Mouse (Mus musculus): Measurements from ENCODE around the gene Abracl. TPM values are rescaled to one million over a fixed set of nuclear protein-coding genes. Genes with fewer than 3 reads are reported as not detected.

Abracl gene
- polyA plus RNA-seq, 1 experiment from 2014 or later = 90.6 TPM

- H3K4me2 ChIP-seq (ENCODE audit: low read length) = no peak overlapping the region
- H3K36me3 ChIP-seq (ENCODE audit: control insufficient read depth, insufficient read depth, low read length) = 0 out of 2 replicates have a peak, but pooled peaks cover 13% of the 10 kb centered on the region
- no peaks in the 10 kb centered on the region for H3K4me1 ChIP-seq (ENCODE audit: control insufficient read depth, insufficient read depth, low read length)
- no peaks in the 10 kb centered on the region for H3K9me3 ChIP-seq (ENCODE audit: control insufficient read depth, low read length)
- no peak overlapping the region for H3K9ac ChIP-seq (replicated peaks; ENCODE audit: low read length)
- no peaks in the 10 kb centered on the region for H3K27me3 ChIP-seq (ENCODE audit: control insufficient read depth, insufficient read depth, low read length)
- WGBS = 73% methylated on average over 5 of the region's 5 CpGs
- no peak for ATAC-seq (ENCODE audit: low FRiP score, low TSS enrichment)
- H3K27ac ChIP-seq (replicated peaks; ENCODE audit: low read depth, low read length) = no peak overlapping the region
- no peak for DNase-seq
- H3K4me3 ChIP-seq (replicated peaks; ENCODE audit: low read depth, low read length) = no peak overlapping the region
Measured at GRCm38 (mm10) chr10:18011761-18012160, 11.3 kb downstream of the Abracl start.

DNA sequence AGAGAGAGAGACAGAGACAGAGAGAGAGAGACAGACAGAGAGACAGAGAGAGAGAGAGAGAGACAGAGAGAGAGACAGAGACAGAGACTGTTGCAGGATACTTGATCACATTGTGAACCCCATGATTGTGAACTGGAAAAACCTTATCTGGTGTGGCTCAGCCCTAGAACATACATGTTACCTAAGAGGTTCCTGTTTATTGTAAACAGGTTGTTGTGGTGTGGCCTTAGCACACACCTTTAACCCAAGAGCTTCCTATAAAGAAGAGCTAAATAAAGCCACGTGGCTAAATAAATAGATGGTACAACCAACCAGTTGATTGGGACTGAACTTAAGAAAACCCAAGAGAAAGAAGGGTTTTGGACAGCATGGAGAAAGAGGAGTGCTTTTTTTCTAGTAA is 13.3 kb downstream of the Abracl start:
- Histone ChIP-seq H3K9ac (replicated peaks; ENCODE audit: low read length) (no peak overlapping the region), H3K27ac (replicated peaks; ENCODE audit: low read depth, low read length) (no peak overlapping the region), H3K4me1 (ENCODE audit: control insufficient read depth, insufficient read depth, low read length) (no peaks in the 10 kb centered on the region), H3K27me3 (ENCODE audit: control insufficient read depth, insufficient read depth, low read length) (no peaks in the 10 kb centered on the region), H3K4me2 (ENCODE audit: low read length) (no peak overlapping the region), H3K4me3 (replicated peaks; ENCODE audit: low read depth, low read length) (no peak overlapping the region), H3K36me3 (ENCODE audit: control insufficient read depth, insufficient read depth, low read length) (0 out of 2 replicates have a peak, but pooled peaks cover 6% of the 10 kb centered on the region), H3K9me3 (ENCODE audit: control insufficient read depth, low read length) (no peaks in the 10 kb centered on the region)
- 90% methylated on average over 1 of the region's 1 CpGs for WGBS
- DNase-seq = no peak
- no peak for ATAC-seq (ENCODE audit: low FRiP score, low TSS enrichment)

DNA sequence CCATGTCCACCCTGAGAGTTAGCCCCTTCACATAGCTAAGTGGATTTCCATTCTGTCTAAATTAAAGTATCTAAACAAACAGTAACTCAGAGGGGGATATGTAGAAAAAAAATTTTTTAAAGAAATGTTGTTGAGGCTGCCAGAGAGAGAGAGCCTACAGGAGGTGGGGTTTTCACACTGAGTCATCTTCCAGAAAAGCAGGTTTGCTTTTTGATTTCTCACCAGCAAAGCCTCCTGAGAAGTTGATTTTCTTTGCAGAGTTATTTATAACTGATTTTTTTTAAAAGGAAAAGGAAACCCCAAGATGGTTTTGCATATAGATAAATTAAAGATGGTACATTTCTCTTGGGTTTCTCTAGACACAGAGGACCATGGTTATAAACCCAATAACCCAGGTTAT is 15.0 kb downstream of the Abracl start:
- no peak overlapping the region for H3K4me3 ChIP-seq (replicated peaks; ENCODE audit: low read depth, low read length)
- H3K9me3 ChIP-seq (ENCODE audit: control insufficient read depth, low read length) = no peaks in the 10 kb centered on the region
- no peaks in the 10 kb centered on the region for H3K4me1 ChIP-seq (ENCODE audit: control insufficient read depth, insufficient read depth, low read length)
- no peaks in the 10 kb centered on the region for H3K27me3 ChIP-seq (ENCODE audit: control insufficient read depth, insufficient read depth, low read length)
- no peak overlapping the region for H3K9ac ChIP-seq (replicated peaks; ENCODE audit: low read length)
- no peak for DNase-seq
- no peak for ATAC-seq (ENCODE audit: low FRiP score, low TSS enrichment)
- H3K27ac ChIP-seq (replicated peaks; ENCODE audit: low read depth, low read length) = no peak overlapping the region
- H3K4me2 ChIP-seq (ENCODE audit: low read length) = no peak overlapping the region
- H3K36me3 ChIP-seq (ENCODE audit: control insufficient read depth, insufficient read depth, low read length) = 0 out of 2 replicates have a peak, but pooled peaks cover 6% of the 10 kb centered on the region

DNA sequence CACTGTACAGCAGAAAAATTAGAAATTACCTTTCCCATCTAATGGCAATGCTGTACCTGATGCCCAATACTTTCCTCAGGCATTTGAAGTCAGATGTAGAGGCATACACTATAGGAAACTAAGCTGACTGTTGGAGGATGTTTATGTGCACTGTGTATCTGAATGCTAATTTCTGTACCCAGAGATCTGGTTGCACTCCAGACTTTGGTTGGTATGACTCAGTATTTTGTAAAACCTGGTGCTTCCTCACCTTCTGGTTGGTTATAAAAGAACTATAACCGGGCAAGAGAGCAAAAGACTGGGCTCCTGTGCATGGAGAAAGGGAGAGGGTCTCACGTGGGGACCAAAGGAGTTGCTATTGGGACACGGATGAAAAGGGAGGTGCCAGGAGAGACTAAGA is 15.8 kb downstream of the Abracl start:
- no peak for DNase-seq
- no peak for ATAC-seq (ENCODE audit: low FRiP score, low TSS enrichment)
- H3K27me3 ChIP-seq (ENCODE audit: control insufficient read depth, insufficient read depth, low read length) = no peaks in the 10 kb centered on the region
- H3K4me1 ChIP-seq (ENCODE audit: control insufficient read depth, insufficient read depth, low read length) = no peaks in the 10 kb centered on the region
- 93% methylated on average over 3 of the region's 3 CpGs for WGBS
- H3K27ac ChIP-seq (replicated peaks; ENCODE audit: low read depth, low read length) = no peak overlapping the region
- H3K4me3 ChIP-seq (replicated peaks; ENCODE audit: low read depth, low read length) = no peak overlapping the region
- H3K36me3 ChIP-seq (ENCODE audit: control insufficient read depth, insufficient read depth, low read length) = 0 out of 2 replicates have a peak, but pooled peaks cover 6% of the 10 kb centered on the region
- H3K9me3 ChIP-seq (ENCODE audit: control insufficient read depth, low read length) = no peaks in the 10 kb centered on the region
- H3K9ac ChIP-seq (replicated peaks; ENCODE audit: low read length) = no peak overlapping the region
- no peak overlapping the region for H3K4me2 ChIP-seq (ENCODE audit: low read length)

DNA sequence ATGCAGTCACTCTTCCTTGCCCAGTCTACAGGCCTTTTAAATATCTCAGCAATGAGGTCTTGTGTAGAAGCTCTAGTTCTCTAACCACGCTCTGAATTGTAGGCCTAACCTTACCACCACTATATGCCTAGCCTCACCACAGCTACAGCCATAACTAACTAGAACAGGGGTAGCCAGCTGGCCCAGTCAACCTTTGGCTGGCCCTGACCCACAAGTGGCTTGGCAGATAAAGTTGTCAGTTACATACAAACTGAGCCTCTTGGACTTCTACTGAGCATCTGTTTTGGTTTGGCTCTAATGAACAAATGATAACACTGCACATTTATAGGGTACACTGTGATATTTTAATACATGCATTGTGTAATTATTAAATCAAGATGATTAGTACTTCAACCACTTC is 16.3 kb downstream of the Abracl start:
- 93% methylated on average over 1 of the region's 1 CpGs for WGBS
- Histone ChIP-seq H3K9me3 (ENCODE audit: control insufficient read depth, low read length) (no peaks in the 10 kb centered on the region), H3K27ac (replicated peaks; ENCODE audit: low read depth, low read length) (no peak overlapping the region), H3K4me2 (ENCODE audit: low read length) (no peak overlapping the region), H3K36me3 (ENCODE audit: control insufficient read depth, insufficient read depth, low read length) (0 out of 2 replicates have a peak, but pooled peaks cover 6% of the 10 kb centered on the region), H3K9ac (replicated peaks; ENCODE audit: low read length) (no peak overlapping the region), H3K27me3 (ENCODE audit: control insufficient read depth, insufficient read depth, low read length) (no peaks in the 10 kb centered on the region), H3K4me3 (replicated peaks; ENCODE audit: low read depth, low read length) (no peak overlapping the region), H3K4me1 (ENCODE audit: control insufficient read depth, insufficient read depth, low read length) (no peaks in the 10 kb centered on the region)
- ATAC-seq (ENCODE audit: low FRiP score, low TSS enrichment) = no peak
- no peak for DNase-seq

DNA sequence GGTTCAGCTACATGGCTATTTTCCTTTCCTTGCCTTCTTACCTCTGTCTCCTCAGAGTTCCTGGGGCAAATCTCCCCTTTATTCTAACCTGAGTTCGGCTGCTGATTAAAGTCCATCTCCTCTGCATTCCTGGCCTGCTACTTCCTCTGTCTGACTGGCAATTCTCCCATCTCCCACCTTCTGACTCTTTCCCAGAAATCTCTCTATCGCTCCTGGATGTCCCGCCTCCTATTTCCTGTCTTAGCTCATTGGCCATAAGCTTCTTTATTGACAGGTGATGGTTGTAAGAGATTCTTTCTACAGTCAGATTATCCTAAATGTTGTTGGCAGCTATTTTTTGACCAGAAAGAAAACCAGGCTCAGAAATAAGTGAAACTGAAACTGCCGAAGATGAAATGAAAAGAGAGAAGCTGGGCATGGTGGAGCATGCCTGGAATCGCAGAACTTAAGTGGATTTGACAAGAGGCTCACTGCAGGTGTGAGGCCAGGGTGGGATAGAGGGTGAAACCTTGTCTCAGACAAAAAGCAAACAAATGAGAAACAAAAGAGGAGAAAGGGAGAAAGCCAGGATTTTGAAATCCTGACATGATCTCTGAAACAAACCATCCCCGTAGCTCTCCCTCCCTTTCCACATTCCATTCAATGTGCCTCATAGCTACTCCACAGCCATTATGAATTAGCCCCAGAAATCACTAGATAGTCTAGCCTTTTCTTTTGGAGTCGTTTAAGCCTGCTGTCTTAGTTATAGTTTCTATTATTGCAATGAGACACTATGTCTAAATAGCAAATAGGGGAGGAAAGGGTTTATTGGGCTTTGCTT is 17.7 kb downstream of the Abracl start:
- no peaks in the 10 kb centered on the region for H3K27me3 ChIP-seq (ENCODE audit: control insufficient read depth, insufficient read depth, low read length)
- no peak for ATAC-seq (ENCODE audit: low FRiP score, low TSS enrichment)
- DNase-seq = no peak
- no peaks in the 10 kb centered on the region for H3K9me3 ChIP-seq (ENCODE audit: control insufficient read depth, low read length)
- no peaks in the 10 kb centered on the region for H3K4me1 ChIP-seq (ENCODE audit: control insufficient read depth, insufficient read depth, low read length)
- 92% methylated on average over 7 of the region's 7 CpGs for WGBS
- no peak overlapping the region for H3K4me3 ChIP-seq (replicated peaks; ENCODE audit: low read depth, low read length)
- no peak overlapping the region for H3K27ac ChIP-seq (replicated peaks; ENCODE audit: low read depth, low read length)
- H3K36me3 ChIP-seq (ENCODE audit: control insufficient read depth, insufficient read depth, low read length) = 0 out of 2 replicates have a peak, but pooled peaks cover 3% of the 10 kb centered on the region
- no peak overlapping the region for H3K4me2 ChIP-seq (ENCODE audit: low read length)
- H3K9ac ChIP-seq (replicated peaks; ENCODE audit: low read length) = no peak overlapping the region

DNA sequence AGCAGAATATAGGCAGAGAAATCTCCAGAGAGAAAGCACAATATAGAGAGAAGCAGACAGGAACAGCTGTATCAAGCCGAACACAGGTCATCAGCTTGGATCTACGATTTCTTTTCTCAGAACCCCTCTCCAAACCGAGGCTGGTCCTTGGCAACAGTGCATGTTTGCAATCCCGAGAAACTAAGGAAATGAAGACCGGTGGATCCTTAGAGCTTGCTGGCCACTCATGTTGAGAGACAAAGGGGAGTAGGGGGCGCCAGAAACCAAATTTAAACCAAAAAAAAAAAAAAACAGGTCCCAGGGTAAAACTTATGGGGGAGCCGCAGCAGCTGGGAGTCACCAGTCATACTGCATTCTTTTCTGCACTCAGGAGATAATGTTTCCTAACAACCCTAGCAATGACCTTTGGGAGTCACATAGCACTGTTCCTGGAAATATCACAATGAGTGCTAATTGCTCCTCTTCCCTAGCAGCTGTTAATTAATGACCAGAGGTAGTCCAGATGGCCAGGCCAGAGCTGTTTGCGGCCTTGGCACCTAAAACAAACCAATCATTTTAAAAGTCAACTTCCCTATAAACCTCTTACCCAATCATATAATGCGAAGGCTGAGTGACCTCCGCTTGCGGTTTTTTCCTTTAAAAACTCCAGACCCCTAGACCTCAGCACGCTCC is 19.0 kb downstream of the Abracl start:
- 84% methylated on average over 12 of the region's 12 CpGs for WGBS
- no peak for DNase-seq
- H3K36me3 ChIP-seq (ENCODE audit: control insufficient read depth, insufficient read depth, low read length) = no peaks in the 10 kb centered on the region
- H3K9ac ChIP-seq (replicated peaks; ENCODE audit: low read length) = no peak overlapping the region
- H3K9me3 ChIP-seq (ENCODE audit: control insufficient read depth, low read length) = no peaks in the 10 kb centered on the region
- H3K4me3 ChIP-seq (replicated peaks; ENCODE audit: low read depth, low read length) = no peak overlapping the region
- no peaks in the 10 kb centered on the region for H3K4me1 ChIP-seq (ENCODE audit: control insufficient read depth, insufficient read depth, low read length)
- no peak overlapping the region for H3K27ac ChIP-seq (replicated peaks; ENCODE audit: low read depth, low read length)
- ATAC-seq (ENCODE audit: low FRiP score, low TSS enrichment) = no peak
- H3K27me3 ChIP-seq (ENCODE audit: control insufficient read depth, insufficient read depth, low read length) = no peaks in the 10 kb centered on the region
- no peak overlapping the region for H3K4me2 ChIP-seq (ENCODE audit: low read length)

GRCm38 (mm10) chr10:17990576-17990975 is 32.5 kb downstream of the Abracl start:
- H3K27ac ChIP-seq (replicated peaks; ENCODE audit: low read depth, low read length) = no peak overlapping the region
- DNase-seq (no peak), ATAC-seq (ENCODE audit: low FRiP score, low TSS enrichment) (no peak)
- no peak overlapping the region for H3K9ac ChIP-seq (replicated peaks; ENCODE audit: low read length)
- no peaks in the 10 kb centered on the region for H3K9me3 ChIP-seq (ENCODE audit: control insufficient read depth, low read length)
- 90% methylated on average over 4 of the region's 4 CpGs for WGBS
- no peaks in the 10 kb centered on the region for H3K36me3 ChIP-seq (ENCODE audit: control insufficient read depth, insufficient read depth, low read length)
- no peaks in the 10 kb centered on the region for H3K27me3 ChIP-seq (ENCODE audit: control insufficient read depth, insufficient read depth, low read length)
- no peak overlapping the region for H3K4me3 ChIP-seq (replicated peaks; ENCODE audit: low read depth, low read length)
- no peaks in the 10 kb centered on the region for H3K4me1 ChIP-seq (ENCODE audit: control insufficient read depth, insufficient read depth, low read length)
- no peak overlapping the region for H3K4me2 ChIP-seq (ENCODE audit: low read length)

DNA sequence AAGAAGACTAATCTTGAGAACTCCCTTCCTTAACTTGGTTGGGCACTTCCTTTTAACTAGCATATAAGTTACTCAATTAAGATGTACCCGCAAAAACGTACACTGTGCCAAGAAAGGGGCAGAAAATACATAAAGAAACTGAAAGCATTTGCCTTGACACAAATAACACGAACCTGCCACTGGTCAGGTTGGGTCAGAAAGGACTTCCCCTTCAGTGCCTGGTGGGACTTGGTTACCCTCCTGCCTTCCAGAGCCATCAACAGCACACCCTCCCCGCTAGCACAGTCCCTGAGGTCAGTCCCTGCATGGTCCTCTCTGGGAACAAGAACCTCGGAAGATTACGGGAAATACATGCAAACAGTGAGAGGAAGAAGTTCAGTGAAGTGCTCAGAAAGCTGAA is 34.0 kb downstream of the Abracl start:
- Histone ChIP-seq H3K27ac (replicated peaks; ENCODE audit: low read depth, low read length) (no peak overlapping the region), H3K4me2 (ENCODE audit: low read length) (no peak overlapping the region), H3K9me3 (ENCODE audit: control insufficient read depth, low read length) (no peaks in the 10 kb centered on the region), H3K4me3 (replicated peaks; ENCODE audit: low read depth, low read length) (no peak overlapping the region), H3K4me1 (ENCODE audit: control insufficient read depth, insufficient read depth, low read length) (no peaks in the 10 kb centered on the region), H3K36me3 (ENCODE audit: control insufficient read depth, insufficient read depth, low read length) (no peaks in the 10 kb centered on the region), H3K27me3 (ENCODE audit: control insufficient read depth, insufficient read depth, low read length) (no peaks in the 10 kb centered on the region), H3K9ac (replicated peaks; ENCODE audit: low read length) (no peak overlapping the region)
- no peak for DNase-seq
- ATAC-seq (ENCODE audit: low FRiP score, low TSS enrichment) = no peak
- 76% methylated on average over 6 of the region's 6 CpGs for WGBS

Data from midbrain, embryonic 14.5 days (tissue).